Mouse (Mus musculus) liver, postnatal 0 days (tissue): ENCODE data around the gene Hoxc12.

Experiments
- CTCF ChIP-seq: sonication (generic); IDR thresholded peaks from 2 replicates; pipeline ENCODE4 v1.5.1; 2016; ENCODE audit warnings: antibody characterized with exemption, low read depth
- EP300 ChIP-seq: IDR thresholded peaks from 2 replicates; pipeline ENCODE4 v1.6.1; 2016; ENCODE audit warnings: antibody characterized with exemption, low read depth, mild to moderate bottlenecking

GRCm38 (mm10) chr15:102927032-102927645 is 9.4 kb upstream of the Hoxc12 start:
- no peak for TF ChIP-seq CTCF
- no peak for TF ChIP-seq EP300
